Mouse (Mus musculus) heart, adult 2 months (tissue): ENCODE measurements around the gene Arid3b.

ENCODE experiments used
- CTCF ChIP-seq: fragments of 200-600 bp; IDR thresholded peaks from 2 replicates; pipeline ENCODE4 v1.8.1; 2022; ENCODE audit warnings: antibody characterized with exemption, mild to moderate bottlenecking, moderate library complexity
- EP300 ChIP-seq: fragments of 200-500 bp; IDR thresholded peaks from 2 replicates; pipeline ENCODE4 v1.6.1; 2011; ENCODE audit warnings: low read depth, low read length, control low read depth; ENCODE audit not compliant: insufficient read depth
- POLR2A ChIP-seq: fragments of 200-500 bp; IDR thresholded peaks from 2 replicates; pipeline ENCODE4 v1.6.1; 2011; ENCODE audit warnings: mild to moderate bottlenecking, low read depth, low read length, control low read depth; ENCODE audit not compliant: insufficient read depth

DNA sequence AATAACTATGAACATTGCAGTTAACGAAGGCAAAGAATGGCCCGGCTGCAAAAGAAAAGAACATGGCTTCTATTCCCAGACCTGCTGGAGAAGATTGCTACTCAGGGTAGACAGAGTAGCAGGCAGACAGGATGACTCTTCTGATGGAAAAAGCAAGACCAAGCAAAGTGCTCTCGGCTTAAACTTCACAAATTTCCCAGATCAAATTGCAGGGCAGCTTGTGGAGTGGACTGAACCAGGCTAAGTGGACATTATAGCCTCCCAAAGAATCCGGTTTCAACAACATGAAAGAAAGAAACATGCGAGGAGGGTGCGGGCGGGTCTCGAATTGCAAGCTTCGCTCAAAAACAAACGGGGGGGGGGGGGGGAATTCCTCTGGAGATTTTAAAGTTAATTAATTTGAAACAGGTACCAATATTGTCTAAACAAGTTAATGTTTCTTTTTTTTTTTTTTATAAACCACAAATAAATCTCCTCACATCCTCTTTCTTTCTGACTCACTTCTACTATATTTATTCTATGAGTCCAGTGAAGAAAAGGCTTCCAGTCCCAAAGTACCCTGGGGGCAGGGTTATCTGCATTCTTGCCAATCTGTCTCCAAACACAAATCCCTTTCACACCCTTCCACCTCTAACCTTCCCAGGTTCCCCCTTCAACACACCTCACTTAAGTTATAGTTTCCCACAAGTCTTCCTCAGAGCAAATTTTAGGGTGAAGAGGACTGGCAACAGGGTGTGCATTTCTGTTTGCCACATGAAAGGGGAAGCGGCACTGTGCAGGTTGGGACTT lies 1.8 kb downstream of the Arid3b start:
- TF ChIP-seq CTCF (no peak), POLR2A (no peak), EP300 (no peak)
